Mouse (Mus musculus): Measurements from ENCODE around the gene A3galt2.

DNA sequence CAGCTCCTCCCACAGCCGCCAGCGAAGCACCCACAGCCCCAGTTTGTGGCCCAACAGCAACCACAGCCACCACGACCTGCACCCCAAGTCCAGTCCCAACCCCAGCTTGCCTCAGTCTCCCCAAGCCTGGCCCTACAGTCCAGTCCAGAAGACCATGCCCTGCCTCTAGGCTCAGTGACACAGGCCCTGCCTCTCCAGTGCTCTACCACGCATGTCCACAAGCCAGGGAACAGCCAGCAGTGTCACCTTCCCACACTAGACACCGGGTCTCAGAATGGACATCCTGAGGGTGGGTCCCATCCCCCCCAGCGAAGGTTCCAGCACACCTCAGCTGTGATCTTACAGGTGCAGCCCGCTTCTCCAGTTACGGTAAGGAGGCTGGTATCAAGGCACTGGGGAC, 32.2 kb upstream of the A3galt2 start:
- no peak for TF ChIP-seq EP300 (IDR thresholded peaks at IDR 0.05; ENCODE audit: low read depth)
- no peak for TF ChIP-seq CTCF (IDR thresholded peaks at IDR 0.05; ENCODE audit: low read depth)
